Mouse (Mus musculus) fibroblast of lung, adult 2 months (primary cell): ENCODE measurements around the gene Reln.

Experiments used
- DNase-seq: peaks from one replicate; pipeline ENCODE4 v3.0.0-alpha.2; 2011; ENCODE audit warnings: low read depth

The Reln gene

DNA sequence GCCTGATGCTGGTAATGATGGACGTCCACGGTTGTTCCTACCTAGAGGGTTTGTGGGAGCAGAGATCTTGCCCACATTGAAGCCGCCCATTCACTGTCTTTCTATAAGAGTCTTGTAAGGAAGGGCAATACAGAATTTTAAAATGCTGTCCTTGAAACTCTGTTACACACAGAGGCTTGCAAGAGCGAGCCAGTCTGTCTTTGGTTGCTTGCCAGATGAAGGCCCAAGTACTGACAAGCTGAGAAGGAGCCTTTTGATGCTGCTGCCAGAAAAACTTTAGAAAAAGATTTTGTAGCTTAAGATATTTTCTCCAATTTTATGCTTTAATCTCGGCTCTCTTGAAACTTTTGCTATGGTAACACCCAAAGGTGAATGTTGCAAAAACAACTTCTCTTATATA, 356.8 kb downstream of the Reln start:
- DNase-seq, result no peak

DNA sequence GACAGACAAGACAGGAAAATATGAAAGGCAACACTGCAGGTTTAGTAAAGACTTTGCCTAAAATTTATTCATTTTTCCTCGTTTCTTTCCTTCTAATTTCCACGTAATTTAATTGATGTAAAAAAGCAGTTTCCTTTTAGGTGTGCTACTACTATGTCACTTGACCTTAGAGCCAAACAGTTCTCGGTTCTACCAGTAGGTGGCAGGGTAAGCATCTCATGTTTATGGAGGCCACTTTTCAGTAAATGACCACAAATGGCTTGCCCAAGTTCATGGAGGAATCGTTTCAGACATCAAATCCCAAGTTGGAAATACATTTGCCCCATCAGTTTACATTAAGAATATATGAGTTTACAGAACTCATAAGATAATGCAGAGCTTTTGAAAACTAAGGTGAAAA, 358.2 kb downstream of the Reln start:
- peak; percentile 36 for DNase-seq

DNA sequence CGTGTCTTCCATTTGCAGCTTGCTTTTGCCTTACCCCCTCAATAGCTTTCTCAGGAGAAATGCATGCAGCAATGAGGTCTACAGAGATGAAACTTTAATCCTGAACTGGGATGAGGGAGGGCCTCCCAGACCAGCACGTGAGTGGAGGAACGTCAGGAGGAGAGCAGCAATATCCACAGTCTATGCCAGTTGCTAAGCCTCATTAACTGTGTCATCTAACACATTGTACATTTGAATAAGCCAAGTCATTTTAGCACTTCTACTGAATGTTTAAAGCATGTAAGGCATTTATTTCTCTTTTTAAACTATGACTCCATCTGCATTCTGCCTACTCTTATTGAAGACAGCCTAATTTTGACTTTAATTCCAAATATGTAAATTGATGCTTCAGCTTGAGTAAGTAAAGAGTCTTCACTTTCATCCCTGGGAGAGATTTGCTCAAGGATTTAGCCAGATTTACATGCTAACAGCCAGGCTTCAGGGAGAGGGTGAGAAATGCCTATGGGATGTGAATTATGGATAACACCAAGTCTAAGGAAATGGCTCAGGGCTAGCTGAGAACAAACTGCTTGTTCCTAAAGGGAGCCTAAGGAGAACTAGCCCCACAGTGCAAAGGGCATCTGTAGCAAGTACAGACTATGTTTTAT, 361.4 kb downstream of the Reln start:
- no peak for DNase-seq

DNA sequence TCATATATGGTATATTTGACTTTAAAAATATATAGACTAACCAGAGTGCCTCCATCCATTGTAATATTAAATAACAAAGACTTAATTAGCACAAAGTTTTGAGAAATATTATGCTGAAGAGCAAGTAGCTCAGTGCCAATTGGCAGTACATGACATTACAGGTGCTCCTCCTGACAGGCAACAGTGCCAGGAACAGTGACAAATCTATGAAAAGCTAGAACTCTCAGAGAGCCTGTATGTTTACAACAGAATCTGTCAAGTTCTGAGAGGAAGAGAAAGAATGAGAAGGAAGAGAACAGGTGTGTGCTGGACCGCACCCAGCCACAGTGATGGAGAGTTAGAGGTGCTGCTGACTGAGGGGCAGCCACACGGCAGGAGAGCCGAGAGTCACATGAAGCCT, 363.3 kb downstream of the Reln start:
- no peak for DNase-seq

DNA sequence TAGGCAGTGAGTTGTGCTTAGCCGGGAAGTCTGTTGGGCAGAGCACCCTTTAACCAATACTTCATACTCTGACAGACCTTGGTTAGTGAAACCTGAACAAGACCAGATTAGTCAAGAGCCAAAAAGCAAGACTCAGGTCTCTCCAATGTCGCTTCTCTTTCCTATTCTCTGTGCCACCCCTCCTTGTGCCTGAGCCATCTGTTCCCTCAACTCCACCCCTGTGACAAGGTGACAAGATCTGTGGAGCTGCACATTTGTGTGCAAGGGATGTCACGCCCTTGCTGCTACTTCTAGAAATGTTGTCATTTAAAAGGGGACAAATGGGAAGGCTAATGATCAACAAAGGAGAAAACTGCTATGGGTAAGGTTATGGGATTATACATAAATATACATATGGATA, 364.0 kb downstream of the Reln start:
- DNase-seq, result no peak

DNA sequence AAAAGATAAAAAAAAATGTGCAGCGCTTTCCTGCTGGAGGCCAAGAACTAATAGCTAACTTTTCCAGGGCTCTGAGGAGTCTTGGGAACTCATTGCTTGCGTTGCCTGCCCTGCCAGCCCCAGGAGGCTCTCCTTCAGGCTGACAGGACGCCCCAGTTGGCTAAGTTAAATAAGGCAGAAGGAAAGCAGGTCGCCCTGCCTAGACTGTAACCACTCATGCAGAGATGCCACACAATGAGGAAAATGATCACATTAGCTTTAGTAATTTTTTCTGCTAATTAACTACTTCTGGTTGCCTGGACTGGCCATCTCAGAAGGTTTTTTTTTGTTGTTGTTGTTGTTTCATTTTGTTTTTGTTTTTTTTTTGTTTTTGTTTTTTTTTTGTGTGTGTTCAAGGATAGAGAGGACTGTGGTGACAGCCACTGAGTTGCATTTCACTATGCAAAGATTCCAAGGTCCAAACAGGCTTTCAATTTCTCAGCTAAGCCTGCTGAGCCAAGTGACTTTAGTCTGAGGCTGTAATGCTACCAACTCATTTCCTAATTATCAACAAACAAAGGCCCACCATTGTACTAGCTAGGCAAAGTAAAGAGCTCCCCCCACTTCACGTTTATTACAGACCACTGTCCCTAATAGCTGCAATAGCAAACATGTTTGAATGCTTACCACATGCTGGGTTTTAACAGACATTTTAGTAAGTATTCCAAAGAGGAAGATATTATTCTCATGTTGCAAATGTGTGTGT, 371.1 kb downstream of the Reln start:
- DNase-seq, result no peak

DNA sequence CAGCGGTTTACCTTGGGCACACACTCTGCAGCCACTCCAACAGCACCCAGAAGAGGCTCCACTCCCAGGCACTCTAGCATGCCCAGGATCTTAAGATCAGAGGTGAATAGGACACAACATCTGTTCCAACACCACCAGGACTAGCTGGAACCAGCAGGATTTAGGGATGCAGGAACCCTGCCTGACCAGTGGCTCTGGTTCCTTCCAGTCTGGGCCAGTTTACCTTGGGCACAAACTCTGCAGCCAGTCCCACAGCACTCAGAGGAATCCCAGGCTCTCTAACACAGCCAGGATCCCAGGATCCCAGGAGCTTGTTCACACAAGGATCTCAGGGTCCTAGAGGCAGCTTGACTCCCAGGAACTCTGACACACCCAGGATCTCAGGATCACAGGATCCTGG, 382.7 kb downstream of the Reln start:
- no peak for DNase-seq

DNA sequence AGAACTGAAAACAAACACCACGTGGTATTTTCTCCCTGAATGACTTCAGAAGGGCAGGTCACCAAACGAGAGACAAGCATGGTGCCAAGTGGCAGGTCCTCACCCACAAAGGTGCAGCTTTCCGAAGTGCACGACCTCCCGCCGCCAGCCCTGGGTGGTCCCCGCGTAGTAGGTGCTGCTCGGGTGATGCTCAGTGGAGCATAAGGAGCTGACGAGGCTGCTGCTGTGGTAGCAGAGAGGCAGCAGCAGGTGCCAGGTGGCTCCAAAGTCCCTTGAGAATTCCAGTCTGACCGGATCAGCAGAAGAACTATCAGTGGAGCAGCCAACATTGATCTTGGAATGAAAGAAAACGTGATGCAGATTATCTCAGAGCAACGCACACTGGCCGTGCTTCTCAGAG, 384.4 kb downstream of the Reln start:
- no peak for DNase-seq

DNA sequence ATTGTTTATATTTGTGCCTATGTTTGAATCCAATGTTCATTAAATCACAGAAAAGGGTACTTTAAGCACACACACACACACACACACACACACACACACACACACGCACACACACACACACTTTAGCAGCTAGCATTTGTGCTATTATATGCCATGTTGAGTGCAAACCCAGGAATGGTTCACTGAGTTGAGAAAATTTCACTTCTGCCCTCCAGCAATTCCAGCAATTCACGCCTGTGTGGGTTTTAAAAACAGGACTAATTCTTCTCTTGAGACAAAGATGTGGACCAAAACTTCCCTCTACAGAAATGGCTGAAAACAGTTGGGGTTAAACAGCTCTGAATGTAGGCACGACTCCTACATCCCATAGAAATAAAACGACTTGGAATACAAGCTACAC, 386.9 kb downstream of the Reln start:
- no peak for DNase-seq

DNA sequence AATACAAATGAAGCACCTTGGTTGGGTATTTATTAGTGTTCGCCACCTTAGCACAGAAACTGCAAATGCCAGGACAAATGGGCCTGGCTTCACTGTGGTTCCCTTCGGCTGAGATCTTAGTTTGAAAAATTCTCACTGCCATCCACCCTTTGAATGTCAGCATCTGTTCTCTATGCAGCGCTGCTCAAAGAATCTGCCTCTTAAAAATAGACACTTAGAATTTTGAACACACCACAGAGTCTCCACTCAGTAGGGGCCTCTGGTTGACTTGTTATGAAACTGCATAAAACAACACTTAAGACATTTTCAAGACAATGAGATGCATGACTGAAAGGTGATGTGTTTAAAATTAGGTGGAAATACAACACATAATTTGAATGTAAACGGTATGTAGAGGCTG, 387.4 kb downstream of the Reln start:
- no peak for DNase-seq

DNA sequence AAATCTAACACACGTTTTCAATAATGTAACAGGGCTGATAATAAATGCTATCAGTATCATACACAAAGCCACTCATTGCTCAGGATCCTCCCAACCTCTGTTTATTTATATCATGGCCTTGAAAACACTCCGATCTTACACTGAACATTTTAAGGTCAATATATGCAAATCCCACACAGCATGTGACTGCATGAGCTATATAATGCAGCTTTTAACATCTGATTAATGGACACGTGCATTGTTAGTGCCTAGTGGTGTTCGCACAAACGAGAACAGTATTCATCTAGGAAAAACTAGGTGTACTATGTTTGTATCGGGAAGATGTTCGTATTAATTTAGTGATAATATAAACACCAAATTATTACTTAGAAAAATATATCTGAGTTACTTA, 395.0 kb downstream of the Reln start:
- no peak for DNase-seq

DNA sequence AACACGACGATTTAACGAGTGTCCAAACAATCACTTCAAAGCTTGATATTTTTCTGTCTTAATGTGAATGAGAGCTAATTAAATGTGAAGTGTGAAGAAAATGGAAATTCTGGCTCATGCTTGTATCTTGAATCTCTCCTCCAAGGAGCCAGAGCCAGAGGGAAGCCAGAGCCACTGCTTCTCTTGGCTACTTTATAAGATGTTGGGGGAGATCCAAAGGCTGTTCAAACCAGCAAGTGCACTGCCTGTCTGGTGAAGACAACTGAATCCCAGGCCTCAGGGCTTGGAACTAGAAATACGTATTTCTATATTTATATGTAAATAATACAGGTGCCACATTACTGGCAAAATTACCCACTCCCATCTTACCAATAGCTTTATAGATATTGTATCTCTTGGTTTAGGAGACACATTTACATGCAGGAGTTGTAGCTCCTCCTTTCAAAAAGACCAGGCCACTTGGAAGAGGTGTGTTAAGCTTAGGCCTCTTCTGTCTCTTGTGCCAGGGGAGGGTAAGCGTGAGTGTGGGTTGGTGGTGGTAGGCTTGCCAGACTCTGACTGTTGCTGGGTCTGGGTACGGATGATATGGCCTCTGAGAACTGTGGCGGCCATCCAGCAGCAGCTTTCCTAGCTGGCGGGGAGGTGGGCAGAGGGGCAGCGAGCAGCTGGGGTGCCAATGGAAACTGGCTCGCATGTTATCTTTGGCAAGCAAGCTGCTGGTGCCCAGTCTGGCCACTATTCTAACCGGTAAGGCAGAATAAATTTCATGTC, 395.6 kb downstream of the Reln start:
- DNase-seq, result no peak

DNA sequence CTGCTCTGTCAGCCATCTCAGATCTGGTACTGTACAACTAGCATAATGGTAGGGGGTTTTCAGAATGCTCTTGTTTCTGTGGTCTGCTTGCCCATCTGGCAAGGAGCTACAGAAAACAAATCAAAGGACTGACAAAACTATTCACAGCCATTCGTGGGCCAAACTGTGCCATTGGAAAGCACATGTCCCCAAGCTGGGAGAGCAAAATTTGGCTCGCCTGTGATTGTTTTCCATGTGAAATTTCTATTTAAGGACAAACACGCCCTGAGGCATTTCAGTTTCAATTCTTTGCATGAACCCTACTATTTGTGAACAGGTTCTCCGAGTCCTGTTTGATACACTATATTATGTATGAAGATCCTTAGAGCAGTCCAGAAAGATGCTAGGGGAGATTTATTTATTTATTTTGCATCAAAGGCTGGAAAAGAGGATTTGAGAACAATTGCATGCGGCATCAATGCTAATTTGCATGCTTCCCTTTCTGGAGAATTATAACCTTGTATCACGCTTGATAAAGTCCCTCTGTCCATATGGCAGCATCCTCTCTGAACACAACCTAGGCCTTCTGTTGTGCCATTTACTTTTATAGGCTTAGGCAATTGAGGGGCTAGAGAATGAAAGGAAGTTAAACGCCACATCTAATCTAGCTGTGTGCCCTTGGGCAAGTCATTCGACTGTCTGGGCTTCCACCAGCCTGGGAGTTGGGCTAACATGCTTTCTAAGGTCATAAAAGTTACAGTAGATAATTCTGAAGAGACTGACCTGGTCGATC, 396.7 kb downstream of the Reln start:
- DNase-seq, result no peak

DNA sequence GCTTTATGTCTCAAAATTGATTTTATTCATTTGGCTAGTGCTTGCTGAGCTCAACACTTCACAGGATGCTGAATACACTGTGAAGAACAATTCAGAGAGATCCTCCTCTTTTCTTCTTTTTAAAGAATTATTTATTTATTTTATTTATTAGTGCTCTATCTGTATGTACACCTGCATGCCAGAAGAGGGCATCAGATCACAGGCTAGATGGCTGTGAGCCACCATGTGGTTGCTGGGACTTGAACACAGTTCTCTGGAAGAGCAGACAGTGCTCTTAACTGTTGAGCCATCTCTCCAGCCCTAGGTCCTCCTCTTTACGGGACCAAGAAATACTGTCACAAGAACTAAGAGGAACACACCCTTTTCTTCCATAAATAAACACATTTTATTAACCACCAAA, 399.9 kb downstream of the Reln start:
- DNase-seq, result no peak

DNA sequence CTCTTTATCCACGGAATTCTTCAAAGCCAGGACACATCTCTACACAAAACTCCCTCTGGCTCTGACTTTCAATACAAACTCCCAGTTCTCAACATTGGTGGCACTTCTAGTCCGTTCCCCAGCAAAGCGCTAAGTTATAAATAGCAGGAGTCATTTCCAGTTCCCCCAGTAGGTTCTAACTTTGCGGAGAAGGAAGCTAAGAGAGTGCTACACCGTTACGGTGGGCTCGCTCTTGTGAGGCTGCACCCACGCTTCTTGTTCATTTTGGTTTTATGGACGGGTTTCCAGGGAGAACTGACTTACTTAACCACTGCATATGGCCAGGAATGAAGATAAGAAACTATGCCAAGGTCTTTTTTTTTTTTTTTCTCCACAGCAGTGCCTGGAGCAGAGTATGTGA, 405.1 kb downstream of the Reln start:
- no peak for DNase-seq

DNA sequence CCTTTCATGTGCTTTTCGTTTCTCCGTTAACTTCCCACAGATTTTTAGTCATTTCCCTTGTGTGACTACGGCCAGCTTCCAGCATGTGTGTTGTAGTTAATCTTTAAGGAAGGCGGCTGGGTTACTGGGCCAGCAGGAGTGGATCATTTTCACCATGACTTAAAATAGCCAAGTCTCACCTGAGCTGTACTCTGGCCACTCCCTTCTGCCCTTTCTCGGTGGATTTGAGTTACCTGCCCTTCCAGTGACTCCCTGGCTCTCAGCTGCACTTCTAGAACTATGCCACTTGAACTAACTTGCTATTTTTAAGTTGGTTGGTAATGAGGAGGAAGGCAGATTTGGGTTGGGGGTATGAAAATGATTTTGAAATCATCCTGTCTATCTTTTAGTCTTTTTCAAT, 406.4 kb downstream of the Reln start:
- DNase-seq, result no peak

DNA sequence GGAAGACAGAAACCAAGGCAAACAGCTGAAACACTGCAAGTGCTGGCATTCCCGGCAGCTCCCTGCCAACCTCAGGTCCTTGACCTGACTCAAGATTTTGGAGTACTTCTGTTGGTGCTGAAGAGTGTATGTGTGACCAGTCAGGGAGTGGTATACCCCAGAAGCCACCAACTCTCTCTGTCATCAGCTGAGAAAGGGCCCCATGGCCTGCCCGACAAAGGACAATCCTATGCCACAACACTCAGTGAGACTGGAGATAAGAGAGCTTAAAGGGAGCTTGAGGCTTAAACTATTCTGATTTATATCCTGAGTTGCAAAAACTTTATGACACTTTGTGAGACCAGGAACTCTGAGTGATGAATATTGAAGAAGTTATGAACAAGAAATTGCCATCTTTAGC, 407.9 kb downstream of the Reln start:
- DNase-seq, result no peak

DNA sequence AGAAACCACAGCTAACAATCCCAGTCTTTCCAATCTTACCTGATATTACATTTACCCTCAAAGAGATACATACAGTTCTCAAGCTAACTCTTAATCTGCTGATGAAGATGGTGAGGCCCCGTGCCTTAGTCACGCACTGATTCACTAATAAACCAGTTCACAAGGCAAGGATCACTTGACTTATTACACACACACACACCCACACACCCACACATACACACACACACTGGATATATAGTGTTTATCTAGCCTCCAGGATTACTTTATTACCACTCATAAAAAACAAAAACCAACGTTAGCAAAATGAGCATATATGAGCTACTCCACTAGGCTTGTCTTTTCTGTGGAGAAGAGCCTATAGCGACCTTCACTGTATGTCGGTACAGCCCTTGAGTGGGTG, 408.4 kb downstream of the Reln start:
- no peak for DNase-seq

DNA sequence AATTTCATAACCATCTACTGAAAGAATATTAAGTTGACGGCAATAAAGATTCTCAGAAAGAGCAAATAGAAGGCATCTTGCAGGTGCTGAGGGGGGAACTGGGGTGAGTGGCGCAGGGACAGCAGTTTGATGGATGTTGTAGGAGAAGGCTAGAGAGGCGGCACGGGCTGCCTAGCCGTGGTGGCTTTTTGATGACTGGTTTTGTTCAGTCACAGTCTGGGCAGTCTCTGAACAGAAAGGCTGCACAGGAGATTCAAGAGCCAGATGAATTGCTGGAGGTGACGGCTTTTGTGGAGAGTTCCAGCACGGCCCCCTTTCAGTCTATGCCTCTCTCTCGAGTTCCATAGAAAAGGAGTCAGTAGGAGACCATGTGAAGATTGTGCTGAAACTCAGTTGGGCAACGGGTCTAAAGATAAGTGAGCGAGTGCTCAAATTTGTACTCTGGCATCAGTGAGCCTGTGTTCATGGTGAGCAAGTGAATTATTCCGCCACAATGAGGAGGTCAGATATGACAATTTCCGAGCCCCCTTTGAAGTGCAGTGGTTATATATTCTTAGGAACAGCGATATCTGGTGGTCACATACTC, 409.6 kb downstream of the Reln start:
- DNase-seq, result no peak

DNA sequence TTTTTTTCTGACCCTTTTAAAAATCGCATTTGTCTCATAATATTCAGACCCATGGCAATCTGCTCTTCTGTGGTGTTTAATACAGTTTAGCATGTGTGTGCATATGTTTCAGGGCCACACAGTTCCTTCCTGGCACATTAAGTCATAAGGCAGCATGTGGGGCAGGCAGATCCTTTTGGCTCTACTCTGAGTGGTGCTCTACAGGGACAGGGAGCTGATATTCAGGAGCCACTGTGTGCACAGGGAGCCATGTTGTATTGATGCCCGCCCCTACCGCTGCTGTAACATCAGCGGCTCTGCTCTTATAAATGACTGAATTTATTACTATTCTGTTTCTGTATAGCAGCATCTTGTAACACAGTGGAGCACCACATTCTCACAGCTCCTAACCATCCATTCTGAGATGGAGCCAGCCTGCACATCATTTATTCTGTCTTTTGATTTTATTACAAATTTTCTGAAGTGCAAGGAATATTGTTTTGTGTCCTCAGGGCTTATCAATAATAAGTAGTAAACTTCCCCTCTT, 410.3 kb downstream of the Reln start:
- no peak for DNase-seq

DNA sequence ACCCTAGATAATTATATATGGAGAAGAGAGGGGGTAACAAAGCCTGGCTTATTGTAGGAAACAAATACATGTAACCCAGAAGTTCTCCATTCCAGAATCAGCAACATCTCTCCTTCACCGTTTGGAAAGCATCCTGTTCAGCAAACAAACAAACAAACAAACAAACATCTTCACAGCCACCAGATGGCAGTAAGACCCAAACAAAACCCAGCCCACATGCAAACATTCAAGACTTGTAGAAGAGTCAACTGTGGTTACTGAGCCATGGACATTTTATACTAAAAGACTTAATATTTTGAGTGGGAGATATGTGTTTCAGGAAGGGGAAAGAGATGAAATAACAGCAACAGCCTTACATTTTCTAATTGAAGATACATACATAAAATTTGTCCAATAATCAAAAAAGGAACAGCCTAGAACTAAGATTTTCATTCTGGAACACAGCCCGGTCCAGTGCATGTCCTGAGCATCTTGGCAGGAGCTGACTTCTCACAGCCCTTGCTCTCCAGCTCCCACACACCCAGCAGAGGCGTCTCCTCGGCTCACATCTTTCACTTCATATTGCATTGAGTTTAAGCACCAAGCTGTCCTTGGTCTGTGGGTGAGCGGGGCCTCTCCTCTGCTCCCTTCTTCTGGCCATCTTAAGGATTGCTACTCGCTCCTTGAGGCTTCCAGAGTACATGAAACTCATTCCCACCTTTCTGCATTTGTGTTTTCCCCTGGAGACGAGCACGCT, 411.0 kb downstream of the Reln start:
- no peak for DNase-seq
